Mouse (Mus musculus) kidney, postnatal 36 days (tissue): ENCODE results near the gene Cntn5.

Experiments
- DNase-seq, 2 experiments: peaks; one replicate each; pipeline ENCODE4 v3.0.0; 2021 to 2022; ENCODE audit warnings: mixed read lengths in 2 of 2

The Cntn5 gene

GRCm38 (mm10) chr9:10170526-10170925 is 734.0 kb downstream of the Cntn5 start:
- DNase-seq: no peak

- peak in 1 of 2 experiments; percentile 2 for DNase-seq
These were observed 783.1 kb downstream of the Cntn5 start for GRCm38 (mm10) chr9:10121350-10122057.

- no peak for DNase-seq
These were observed 788.0 kb downstream of the Cntn5 start for GRCm38 (mm10) chr9:10116581-10116980.

- peak; percentile 3 to 32 for DNase-seq
These were observed 795.4 kb downstream of the Cntn5 start for GRCm38 (mm10) chr9:10109156-10109555.

- no peak for DNase-seq
These were observed 796.7 kb downstream of the Cntn5 start for GRCm38 (mm10) chr9:10107861-10108260.

GRCm38 (mm10) chr9:10101812-10102440 is 802.6 kb downstream of the Cntn5 start:
- no peak for DNase-seq

- no peak for DNase-seq
These were observed 828.3 kb downstream of the Cntn5 start for GRCm38 (mm10) chr9:10076282-10076681.

GRCm38 (mm10) chr9:10073401-10073800 is 831.2 kb downstream of the Cntn5 start:
- DNase-seq: no peak

- DNase-seq: no peak
These were observed 831.7 kb downstream of the Cntn5 start for GRCm38 (mm10) chr9:10072860-10073259.

- no peak for DNase-seq
These were observed 833.3 kb downstream of the Cntn5 start for GRCm38 (mm10) chr9:10071271-10071670.

GRCm38 (mm10) chr9:10044969-10045789 is 859.4 kb downstream of the Cntn5 start:
- DNase-seq: no peak

- no peak for DNase-seq
These were observed 861.6 kb downstream of the Cntn5 start for GRCm38 (mm10) chr9:10043001-10043400.

GRCm38 (mm10) chr9:10015129-10015528 is 889.4 kb downstream of the Cntn5 start:
- DNase-seq: no peak

GRCm38 (mm10) chr9:9984028-9984427 is 920.5 kb downstream of the Cntn5 start:
- no peak for DNase-seq

GRCm38 (mm10) chr9:9983220-9983619 is 921.4 kb downstream of the Cntn5 start:
- DNase-seq: no peak

- no peak for DNase-seq
These were observed 939.2 kb downstream of the Cntn5 start for GRCm38 (mm10) chr9:9965370-9965769.

GRCm38 (mm10) chr9:9960610-9961172 is 943.9 kb downstream of the Cntn5 start:
- no peak for DNase-seq

- DNase-seq: no peak
These were observed 955.2 kb downstream of the Cntn5 start for GRCm38 (mm10) chr9:9949346-9949745.

GRCm38 (mm10) chr9:9944872-9945271 is 959.7 kb downstream of the Cntn5 start:
- no peak for DNase-seq

GRCm38 (mm10) chr9:9937444-9938436 is 966.8 kb downstream of the Cntn5 start:
- DNase-seq: no peak

GRCm38 (mm10) chr9:9920580-9920979 is 984.0 kb downstream of the Cntn5 start:
- DNase-seq: no peak

GRCm38 (mm10) chr9:9899070-9899469 is 1005.5 kb downstream of the Cntn5 start:
- DNase-seq: peak in 1 of 2 experiments; percentile 36
